Mouse (Mus musculus): ENCODE results near the gene Arhgef3.
"Not testable (repeated sequence)": the region's sequence is repeated elsewhere in the genome, so short reads cannot be mapped to it uniquely, and the experiment has no call there.

Arhgef3 gene

DNA sequence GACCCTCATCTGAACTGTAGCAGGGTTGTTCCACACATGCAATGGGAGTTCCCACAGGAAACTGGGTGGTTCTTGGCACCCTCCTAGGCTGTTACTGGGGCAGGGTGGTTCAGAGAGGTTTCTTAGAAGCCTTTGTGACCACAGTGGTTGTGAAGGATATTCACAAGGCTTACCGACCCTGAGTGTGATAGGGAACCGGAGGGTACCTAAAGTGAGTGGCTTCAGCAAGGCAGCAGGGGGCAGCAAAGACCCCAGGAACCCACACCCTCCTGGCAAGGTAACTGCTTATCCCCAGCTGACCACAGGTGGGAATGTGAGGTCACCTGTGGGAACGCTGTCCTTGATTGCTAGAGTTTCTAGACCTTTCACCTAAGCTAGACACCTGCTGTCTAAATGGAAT is 77.8 kb downstream of the Arhgef3 start:
- no peak for DNase-seq (ENCODE audit: low read depth, low spot score)

DNA sequence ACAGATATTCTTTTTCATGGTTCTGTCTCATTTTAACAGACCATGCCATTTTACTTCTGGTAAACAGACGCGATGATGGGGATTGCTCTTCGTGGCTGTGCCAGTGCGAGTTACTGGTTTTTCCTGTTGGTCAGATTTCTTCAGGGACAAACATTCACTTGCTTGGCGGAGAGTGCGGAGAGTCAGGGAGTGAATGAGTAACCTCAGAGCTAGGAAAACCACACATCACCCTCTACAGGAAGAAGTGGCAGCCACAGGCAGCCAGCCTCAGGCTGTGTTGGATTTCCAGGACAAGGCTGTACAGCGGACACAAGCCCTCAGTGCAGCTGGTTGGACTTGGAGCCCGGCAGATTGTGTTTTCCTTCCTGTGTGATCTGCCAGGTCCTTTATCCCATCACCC is 82.3 kb downstream of the Arhgef3 start:
- DNase-seq (ENCODE audit: low read depth, low spot score) = no peak

DNA sequence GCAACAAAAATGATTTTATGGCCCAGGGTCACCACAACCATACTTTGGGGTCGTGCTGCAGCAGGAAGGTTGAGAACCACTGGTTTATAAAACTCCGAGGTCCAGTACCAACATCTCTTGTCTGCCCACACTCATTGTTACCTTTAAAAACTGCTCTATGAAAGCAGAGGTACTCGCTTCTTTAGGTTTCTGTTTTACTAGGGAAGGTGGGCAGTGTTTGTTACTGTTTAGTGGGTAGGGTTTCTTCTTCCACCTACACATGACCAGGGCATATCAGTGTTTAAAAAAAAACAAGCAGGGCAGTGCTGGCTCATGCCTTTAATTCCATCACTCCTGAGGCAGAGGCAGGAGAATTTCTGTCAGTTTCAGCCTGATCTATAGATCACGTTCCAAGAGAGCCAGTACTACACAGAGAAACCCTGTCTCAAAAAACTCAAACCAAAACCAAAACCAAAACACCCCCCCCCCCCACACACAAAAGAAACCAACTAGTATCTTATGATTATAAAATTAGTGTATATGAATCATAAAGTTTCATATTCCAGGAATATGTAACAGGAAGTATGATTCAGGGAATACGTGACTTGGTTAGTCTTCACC is 83.9 kb downstream of the Arhgef3 start:
- DNase-seq (ENCODE audit: low read depth, low spot score) = no peak

DNA sequence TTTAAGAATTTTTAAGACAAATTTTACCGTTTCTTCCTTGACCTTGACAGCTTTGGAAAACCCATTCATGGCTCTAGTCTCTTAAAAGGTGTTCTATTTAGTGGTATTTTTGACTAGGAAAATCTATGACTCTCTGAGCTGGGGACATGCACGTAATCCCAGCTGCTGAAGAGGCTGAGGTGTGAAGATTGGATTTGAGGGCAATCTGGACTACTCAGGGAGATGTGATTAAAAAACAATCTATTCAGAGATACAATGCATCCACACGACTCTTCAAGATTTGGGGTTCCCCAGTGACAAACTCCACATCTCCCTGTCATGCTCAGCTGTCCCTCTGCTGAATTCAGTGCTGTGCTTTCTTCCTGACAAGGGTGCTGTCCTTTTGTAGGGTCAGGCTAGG is 84.4 kb downstream of the Arhgef3 start:
- DNase-seq (ENCODE audit: low read depth, low spot score) = no peak

DNA sequence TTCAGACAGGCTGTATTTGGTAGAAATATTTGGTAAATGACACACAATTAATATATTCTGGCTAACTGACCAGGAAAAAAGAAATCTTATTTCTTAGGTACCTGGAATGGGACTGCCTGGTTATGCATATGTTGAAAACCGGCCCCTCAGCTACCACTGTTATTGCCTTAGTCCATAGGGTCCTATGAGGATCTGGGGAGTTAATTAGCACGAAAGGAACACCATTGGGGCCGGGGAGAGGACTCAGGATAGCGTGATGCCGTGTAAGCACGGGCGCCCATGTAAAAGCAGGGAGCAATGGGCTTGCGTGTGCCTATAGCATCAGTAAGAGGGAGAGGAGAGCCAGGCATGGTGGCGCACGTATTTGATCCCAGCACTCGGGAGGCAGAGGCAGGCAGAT is 85.2 kb downstream of the Arhgef3 start:
- DNase-seq (ENCODE audit: low read depth, low spot score) = no peak

DNA sequence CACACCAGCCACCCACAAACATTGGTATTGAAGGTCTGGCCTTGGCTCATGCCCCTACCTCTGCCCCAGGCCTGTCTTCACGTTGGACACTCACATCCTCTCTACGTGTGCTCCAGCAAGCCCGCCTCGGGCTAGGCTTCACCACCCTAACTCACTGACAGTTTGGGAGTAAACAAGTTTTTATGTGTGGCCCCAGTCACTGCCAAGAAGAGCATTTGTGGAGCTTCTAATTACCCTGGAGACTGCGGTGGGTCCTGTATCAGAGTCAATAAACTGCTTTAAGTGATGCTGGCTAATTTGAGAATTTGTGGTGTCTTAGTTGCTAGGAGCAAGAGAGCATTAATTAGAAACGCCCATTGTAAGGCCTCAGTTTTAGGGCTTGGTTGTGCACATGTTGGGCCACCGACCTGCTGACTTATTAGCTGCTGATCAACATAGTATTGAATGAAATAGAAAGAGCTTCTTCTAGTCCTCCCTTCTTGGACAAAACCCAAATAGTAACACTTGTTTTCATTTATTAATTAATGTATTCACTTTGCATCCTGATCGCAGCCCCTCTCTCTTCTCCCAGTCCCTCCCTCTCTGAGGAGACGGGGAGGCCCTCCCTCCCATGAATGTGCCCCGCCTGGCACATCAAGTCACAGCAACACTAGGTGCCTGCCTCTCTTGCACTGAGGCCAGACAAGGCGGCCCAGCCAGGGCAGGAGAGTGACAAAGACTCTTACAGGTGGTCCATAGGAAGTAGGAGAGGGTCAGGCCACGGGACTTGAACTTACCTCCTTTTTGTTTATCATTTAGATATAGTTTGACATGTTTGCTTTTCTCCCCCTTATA is 86.3 kb downstream of the Arhgef3 start:
- no peak for DNase-seq (ENCODE audit: low read depth, low spot score)

DNA sequence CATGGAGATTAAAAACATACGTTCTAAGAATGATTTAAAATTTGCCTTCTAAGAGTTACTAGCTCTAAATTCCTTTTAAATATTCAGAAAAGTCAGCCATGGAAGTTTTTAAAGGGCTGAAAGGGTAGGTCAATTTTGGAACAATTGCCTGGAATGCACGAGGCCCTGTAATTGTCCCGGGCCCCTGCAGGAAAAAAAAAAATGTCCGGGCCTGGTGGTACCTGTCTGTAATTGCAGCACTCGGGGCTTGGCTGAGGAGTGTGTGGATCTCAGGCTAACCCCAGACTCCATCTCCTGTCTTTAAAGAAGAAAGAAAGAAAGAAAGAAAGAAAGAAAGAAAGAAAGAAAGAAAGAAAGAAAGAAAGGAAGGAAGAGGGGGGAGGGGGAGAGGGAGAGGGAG is 87.1 kb downstream of the Arhgef3 start:
- no peak for DNase-seq (ENCODE audit: low read depth, low spot score)

DNA sequence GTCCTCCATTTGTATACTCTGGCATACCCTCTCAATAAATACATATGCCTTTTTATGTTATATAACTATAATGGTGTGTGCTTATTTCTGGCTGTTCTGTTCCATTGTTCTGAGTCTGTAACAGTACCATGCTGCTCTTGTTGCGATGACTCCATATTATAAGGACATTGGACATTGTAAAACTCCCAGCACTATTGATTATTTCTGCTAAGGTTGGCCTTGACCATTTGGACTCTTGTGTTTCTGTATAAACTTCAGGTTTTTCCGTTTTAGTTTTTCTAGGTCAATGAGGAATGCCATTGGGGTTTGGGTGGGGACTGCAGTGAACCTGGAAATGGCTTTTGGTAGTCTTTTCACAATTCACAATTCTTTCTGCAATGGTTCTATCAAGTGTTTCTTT is 90.0 kb downstream of the Arhgef3 start:
- DNase-seq (ENCODE audit: low read depth, low spot score) = no peak

DNA sequence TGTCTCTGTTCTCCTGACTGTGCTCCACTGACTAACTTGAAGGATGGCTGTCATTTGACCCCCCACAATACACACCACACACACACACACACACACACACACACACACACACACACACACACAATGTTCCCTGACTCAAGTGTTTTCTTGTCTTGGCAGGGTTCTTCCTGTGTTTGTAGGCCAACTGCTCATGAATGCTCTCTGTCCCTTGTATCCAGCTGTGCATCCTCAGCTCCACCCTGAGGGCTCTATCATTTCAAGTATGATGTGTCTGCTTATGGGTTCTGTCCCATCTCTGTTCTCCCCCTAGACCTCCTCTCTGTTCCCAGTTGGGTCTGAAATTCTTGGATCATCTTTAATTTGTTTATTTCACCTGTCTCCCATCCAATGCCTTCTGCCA is 91.7 kb downstream of the Arhgef3 start:
- DNase-seq (ENCODE audit: low read depth, low spot score) = no peak

DNA sequence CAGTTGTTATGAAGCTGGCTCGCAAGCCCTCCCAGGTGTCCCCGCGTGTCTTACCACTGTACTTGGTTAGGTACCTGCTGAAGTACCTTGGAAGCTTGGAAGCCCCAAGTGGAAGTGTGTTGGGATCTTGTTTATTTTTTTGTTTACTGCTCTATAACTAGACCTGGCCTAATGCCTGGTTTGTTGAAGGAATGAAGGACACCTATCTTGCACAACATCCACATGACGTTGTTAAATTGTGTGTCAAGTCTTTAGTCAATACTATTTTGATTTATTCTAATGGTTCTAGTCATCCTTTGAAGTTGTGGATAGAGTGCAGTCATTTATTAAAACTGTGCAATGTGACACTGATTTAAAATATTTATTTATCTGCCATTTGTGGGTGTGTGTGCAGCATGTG is 94.8 kb downstream of the Arhgef3 start:
- no peak for DNase-seq (ENCODE audit: low read depth, low spot score)

DNA sequence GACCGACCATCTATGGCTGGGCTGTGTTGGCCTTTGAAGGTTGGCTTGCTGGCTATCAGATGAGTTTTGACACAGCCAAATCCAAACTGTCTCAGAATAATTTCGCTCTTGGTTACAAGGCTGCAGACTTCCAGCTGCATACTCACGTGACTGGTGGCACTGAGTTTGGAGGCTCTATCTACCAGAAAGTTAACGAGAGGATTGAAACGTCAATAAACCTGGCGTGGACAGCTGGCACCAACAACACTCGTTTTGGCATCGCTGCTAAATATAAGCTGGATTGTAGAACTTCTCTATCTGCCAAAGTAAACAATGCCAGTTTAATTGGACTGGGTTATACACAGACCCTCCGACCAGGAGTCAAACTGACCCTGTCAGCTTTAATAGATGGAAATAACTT is 96.1 kb downstream of the Arhgef3 start:
- DNase-seq (ENCODE audit: low read depth, low spot score) = not testable (repeated sequence)

DNA sequence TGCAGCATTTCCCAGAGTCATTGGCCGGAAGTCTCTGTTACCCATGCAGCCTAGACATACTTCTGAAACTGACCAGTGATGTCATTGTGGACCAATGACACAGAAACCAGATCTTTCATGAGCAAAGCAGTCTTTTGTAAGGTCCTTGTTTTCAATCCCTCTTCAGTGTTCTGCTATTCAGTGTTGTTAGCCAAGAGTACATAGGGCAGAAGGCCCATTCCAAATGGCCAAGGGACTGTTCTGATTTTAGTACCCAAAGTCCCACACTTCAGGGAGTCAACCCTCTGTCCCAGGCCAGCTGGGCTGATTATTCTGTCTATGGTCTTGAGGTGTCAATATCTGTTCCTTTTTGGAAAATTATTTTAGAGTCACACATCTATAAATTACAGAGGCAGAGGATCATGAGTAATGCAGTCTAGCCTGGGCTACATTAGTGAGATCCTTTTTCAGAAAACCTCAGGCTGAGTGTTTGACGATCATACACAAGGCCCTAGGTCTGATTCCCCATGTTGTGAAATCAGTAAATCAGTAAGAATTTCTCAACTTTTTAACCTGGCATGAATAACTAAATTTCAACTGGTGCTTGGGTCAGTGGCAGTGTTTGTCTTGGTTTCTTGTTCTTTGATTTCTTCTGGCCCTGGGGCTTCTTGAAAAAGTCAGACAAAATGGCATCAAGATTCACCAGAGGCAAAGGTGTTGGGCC is 97.2 kb downstream of the Arhgef3 start:
- DNase-seq (ENCODE audit: low read depth, low spot score) = no peak

DNA sequence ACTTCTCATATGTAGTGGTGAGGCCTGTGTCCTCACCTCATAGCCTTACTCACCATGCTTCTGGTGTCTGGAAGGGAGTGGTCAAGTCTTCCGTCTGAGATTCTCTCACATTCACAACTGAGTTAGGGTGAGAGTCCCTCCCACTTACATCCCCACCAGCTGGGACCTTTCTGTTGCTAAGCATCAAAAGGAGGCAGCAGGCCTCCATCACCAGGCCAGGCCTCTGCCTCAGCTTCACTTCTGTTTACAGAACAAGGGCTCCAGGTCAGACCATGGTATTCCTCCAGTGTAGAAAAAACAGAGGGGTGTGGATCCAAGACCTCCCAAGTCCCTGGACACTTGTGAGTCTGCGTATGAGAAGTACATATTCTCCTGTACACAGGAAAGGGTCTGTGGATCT is 99.5 kb downstream of the Arhgef3 start:
- DNase-seq (ENCODE audit: low read depth, low spot score) = no peak

DNA sequence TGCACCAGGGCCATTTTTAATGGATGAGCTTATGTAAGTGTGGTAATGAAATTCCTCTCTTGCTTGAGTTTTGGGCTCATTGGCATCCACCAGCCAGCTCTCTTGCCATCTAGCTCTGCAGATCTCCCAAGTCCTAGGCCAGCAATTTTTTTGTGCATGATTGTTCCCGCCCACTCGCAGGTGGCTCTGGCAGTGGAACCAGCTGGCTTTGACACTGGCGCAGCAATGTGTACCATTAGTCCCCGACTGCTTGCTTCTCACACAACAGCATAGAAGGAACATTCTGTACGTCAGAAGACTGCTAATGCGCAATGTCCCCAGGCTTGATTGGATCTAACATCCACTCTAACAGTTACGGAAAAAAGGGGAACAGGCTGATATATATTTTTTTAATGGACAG is 105.0 kb downstream of the Arhgef3 start:
- DNase-seq (ENCODE audit: low read depth, low spot score) = no peak

DNA sequence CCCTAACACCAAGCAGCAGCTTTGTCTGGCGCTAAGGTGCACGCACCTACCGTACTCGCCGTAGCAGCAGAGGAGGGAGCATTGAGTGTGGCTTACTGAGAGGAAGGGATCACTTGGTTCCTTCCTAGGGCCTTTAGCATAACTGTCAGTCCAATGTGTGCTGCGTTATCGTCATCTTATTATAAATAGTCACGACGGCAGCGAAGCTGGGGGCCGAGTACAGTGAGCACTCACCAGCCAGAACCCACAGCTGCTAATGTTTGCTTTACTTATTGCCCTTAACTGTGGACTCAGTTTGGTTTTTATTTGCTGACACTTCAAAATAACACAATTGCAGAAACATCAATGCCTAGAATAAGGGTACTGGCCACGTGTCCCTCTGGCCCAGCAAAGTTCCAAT is 105.6 kb downstream of the Arhgef3 start:
- no peak for DNase-seq (ENCODE audit: low read depth, low spot score)

DNA sequence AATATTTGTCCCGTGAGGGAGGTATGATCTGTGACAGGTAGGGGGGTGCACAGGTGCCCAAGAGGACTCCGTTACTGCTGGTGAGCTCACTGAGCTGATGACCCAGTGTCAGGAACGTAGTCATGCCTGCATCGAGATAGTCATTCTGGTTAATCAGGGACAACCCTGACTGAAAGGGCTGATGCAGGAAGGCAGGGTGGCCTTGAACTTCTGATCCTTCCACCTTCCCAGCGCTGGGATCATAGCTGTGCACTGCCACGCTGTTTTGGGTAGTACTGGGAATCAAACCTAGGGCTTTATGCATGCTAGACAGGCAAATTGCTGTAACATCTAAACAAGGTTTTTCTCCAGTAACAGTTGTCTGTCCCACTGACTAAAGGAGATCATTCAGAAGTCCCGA is 109.9 kb downstream of the Arhgef3 start:
- no peak for DNase-seq (ENCODE audit: low read depth, low spot score)

DNA sequence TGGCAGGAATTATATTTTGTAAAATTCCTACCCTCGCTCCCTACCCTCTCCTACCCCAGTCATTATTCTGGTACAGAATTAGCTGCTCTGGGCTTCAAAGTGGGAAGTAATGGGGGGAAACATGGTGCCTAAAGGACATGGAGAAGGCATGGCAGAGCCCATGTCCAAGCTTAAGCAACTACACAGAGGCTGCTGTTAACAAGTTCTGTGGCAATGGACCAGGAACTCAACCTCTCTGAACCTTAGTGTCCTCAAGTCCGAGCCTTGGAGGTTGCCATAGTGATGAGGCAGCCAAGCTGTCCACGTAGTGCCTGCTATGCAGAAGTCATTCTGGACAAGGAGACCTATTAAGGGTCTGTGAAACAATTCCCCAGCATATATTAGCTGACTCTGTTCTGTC is 111.6 kb downstream of the Arhgef3 start:
- DNase-seq (ENCODE audit: low read depth, low spot score) = no peak

DNA sequence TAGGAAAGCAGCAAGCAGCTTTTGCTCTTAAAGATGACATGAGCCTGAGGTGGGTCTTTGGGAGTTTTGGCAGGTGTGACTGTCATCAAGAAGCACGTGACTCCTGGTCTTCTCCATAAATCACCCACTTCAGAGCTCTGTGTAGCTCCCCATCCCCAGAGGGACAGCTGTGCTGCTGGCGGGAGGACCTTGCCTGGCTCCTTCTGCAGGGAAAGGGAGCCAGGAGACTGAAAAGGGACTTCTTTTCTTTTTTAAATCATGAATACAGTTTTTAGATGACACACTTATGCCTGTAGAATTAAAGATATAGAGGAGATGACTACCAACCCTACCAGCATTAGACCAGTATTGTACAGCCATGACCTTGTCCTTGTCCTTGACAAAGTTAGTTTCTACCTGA is 113.6 kb downstream of the Arhgef3 start:
- DNase-seq (ENCODE audit: low read depth, low spot score) = no peak

DNA sequence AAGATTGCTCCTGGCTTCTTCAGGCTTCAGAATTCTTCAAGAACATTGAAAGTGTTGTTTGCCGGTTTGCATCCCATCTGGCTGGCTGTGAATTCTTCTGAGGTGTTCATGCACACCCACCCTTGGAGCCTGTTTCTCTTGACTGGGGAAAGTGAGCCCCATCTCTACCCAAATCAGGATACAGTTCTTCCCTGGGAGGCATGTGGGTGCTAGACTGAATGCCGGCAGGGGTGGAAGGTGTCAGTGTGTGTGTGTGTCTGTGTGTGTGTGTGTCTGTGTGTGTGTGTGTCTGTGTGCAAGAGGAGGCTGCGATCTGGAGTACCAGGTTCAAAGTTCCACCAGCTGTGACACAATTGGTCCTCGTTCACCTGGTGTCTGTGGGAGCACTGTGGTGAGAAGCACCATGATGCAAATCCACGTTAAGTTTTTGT is 114.3 kb downstream of the Arhgef3 start:
- no peak for DNase-seq (ENCODE audit: low read depth, low spot score)

DNA sequence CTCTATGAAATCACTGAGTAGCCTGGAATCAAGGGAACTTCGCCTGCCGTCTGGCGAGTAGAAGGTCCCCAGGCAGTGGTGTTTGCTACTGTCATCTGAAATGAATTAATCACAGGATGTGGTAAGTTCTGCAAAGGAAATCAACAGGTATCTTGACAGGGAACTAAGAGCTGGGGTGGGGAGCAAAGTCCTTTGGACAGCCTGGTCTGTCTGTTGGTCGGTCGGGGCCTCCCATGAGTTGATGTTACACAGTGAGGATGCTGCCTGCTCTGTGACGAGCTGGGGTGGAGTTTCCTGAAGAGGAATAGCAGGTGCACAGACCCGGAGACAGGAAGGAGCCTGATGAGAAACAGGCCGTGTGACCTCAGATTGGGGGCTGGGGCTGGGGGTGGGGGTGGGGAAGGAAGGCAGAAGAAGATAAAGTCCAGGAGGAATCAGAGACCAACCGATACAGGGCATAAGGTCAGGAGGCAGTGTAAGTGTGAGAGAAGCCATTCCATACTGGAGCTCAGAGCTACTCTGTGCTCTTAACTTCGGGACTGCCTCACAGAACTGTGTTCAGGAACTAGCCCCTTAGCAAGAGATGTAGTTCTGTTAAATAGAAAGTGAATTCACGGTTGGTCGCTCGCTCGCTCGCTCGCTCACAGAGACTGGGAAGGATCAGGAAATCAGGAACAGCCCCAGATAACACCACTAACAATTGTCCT is 114.9 kb downstream of the Arhgef3 start:
- DNase-seq (ENCODE audit: low read depth, low spot score) = peak; percentile 37

DNA sequence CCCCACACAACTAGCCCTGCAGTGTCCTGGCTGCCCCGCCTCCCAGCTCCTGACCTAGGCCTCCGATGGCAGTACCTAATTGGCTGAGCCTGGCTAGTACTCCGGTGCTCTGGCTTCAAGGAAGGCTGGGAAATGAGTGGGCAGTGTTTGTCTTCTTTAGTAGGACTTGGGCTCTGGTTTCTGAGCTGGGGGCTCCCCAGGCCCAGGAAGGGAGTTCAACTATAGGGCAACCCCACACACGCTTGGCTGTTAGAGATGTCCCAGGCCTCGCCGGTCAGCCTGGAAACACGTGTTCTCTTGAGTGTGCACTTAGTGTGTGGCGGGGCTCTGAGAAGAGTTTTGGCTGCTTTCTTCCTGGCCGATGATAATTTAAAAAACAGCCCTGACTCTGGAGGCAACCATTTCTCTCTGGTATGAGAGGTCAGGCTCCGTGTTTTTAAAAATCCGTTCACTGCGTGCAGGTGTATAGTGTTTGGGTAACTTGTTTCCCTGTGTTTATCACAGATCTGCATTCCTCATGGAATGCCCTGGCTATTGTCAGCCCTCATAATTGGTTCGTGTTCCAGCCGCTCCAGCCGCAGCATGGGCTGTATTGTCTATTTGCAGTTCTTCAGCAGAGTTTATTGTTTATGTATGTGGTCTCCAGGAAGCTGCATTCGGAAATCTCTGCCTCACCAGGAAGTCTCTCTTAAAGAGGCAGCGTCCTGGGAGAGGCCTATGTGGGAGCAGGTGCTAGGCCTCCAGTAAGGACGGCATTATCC is 115.7 kb downstream of the Arhgef3 start:
- peak; percentile 54 for DNase-seq (ENCODE audit: low read depth, low spot score)
